Mouse (Mus musculus) testis, adult 2 months (tissue): ENCODE measurements at regions not wholly inside any gene's neighbourhood (a gene's known extent, or its start where the extent isn't known, plus 50 kb on each side); places are given as distances from the start of the nearest gene placed in this dataset.

ENCODE experiments used
- CTCF ChIP-seq: fragments of 200-500 bp; IDR thresholded peaks from 2 replicates; pipeline ENCODE4 v1.5.1; 2012; ENCODE audit warnings: low read depth, mild to moderate bottlenecking, inconsistent platforms, low read length, moderate library complexity; ENCODE audit not compliant: control insufficient read depth, insufficient read depth, insufficient replicate concordance
- POLR2A ChIP-seq: fragments of 200-500 bp; IDR thresholded peaks from 2 replicates; pipeline ENCODE4 v1.6.1; 2012; ENCODE audit warnings: low read depth, mild to moderate bottlenecking, inconsistent platforms, low read length, moderate library complexity; ENCODE audit not compliant: control insufficient read depth

DNA sequence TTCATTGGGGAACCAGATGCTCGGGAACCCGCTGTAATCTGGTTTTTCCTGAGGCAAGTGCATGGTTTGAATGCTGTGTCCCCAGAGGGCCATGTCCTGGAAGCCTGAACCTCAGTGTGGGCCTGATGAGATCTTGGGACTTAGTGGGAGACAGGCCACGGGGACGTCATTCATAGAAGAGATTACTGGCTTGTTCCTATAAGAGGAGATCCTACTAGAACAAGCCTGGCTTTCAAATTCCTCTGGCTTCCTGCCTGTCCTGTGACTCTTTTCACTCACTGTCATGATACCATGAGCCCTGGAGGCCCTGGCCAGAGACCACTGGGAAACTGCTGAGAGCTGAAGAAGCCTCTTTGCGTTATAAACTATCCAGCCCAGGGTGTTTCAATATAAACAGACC is 113.1 kb upstream of the Med13l start:
- TF ChIP-seq CTCF = no peak
- TF ChIP-seq POLR2A = no peak
